Mouse (Mus musculus): ENCODE data around the gene Rpl13a.

DNA sequence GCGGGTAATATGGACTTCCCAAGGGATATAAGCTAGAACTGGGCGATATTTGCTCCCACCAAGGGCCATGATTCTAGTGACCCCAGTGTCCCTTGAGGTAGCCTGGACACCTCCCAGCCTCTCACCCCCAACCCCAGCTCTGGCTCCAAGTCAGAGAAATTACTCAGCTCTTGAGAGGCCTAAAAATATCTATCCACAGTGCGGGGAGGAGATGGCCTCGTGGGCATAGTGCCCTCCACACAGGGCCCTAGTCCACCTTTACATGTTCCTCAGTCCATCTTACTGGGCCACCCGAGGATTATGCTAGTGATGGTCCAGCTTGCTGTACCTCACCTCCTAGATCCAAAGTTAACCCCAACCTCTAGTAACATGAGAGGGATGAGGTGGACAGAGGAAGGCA lies 36.3 kb upstream of the Rpl13a start:
- TF ChIP-seq CTCF (IDR thresholded peaks at IDR 0.05; ENCODE audit: extremely low read depth, insufficient read length, insufficient replicate concordance, low read depth, low read length) = no peak
- no peak for TF ChIP-seq POLR2A (IDR thresholded peaks at IDR 0.05; ENCODE audit: low read depth, low read length)
